Mouse (Mus musculus): ENCODE results near the gene Cd300e.

Cd300e gene

GRCm38 (mm10) chr11:115062077-115062476 is at the start of gene Cd300e:
TSS of gene Cd300e (minus strand) at chr11:115062177.
- no peak for DNase-seq (ENCODE audit: low spot score)

GRCm38 (mm10) chr11:115110271-115110670 is 48.3 kb upstream of the Cd300e start:
- no peak for DNase-seq (ENCODE audit: low spot score)

- DNase-seq (ENCODE audit: low spot score), result no peak
Measured at GRCm38 (mm10) chr11:115108176-115108575, 46.2 kb upstream of the Cd300e start.

GRCm38 (mm10) chr11:115107403-115107916 is 45.5 kb upstream of the Cd300e start:
- DNase-seq (ENCODE audit: low spot score), result no peak

GRCm38 (mm10) chr11:115106638-115107037 is 44.7 kb upstream of the Cd300e start:
- no peak for DNase-seq (ENCODE audit: low spot score)

GRCm38 (mm10) chr11:115104769-115105563 is 43.0 kb upstream of the Cd300e start:
- DNase-seq (ENCODE audit: low spot score), result no peak

- no peak for DNase-seq (ENCODE audit: low spot score)
Measured at GRCm38 (mm10) chr11:115103470-115104413, 41.8 kb upstream of the Cd300e start.

- DNase-seq (ENCODE audit: low spot score), result no peak
Measured at GRCm38 (mm10) chr11:115102116-115102515, 40.1 kb upstream of the Cd300e start.

- no peak for DNase-seq (ENCODE audit: low spot score)
Measured at GRCm38 (mm10) chr11:115101615-115102051, 39.7 kb upstream of the Cd300e start.

- no peak for DNase-seq (ENCODE audit: low spot score)
Measured at GRCm38 (mm10) chr11:115100741-115101140, 38.8 kb upstream of the Cd300e start.

- DNase-seq (ENCODE audit: low spot score), result no peak
Measured at GRCm38 (mm10) chr11:115100032-115100621, 38.1 kb upstream of the Cd300e start.

GRCm38 (mm10) chr11:115099241-115099840 is 37.4 kb upstream of the Cd300e start:
- no peak for DNase-seq (ENCODE audit: low spot score)

- DNase-seq (ENCODE audit: low spot score), result no peak
Measured at GRCm38 (mm10) chr11:115098203-115098932, 36.4 kb upstream of the Cd300e start.

- no peak for DNase-seq (ENCODE audit: low spot score)
Measured at GRCm38 (mm10) chr11:115092140-115092539, 30.2 kb upstream of the Cd300e start.

GRCm38 (mm10) chr11:115091362-115091901 is 29.5 kb upstream of the Cd300e start, which contains the start of gene Rab37:
TSS of gene Rab37 (plus strand) at chr11:115091431.
- no peak for DNase-seq (ENCODE audit: low spot score)

- DNase-seq (ENCODE audit: low spot score), result no peak
Measured at GRCm38 (mm10) chr11:115089853-115090252, 27.9 kb upstream of the Cd300e start.

GRCm38 (mm10) chr11:115086213-115086612 is 24.2 kb upstream of the Cd300e start:
- DNase-seq (ENCODE audit: low spot score), result no peak

GRCm38 (mm10) chr11:115085064-115085463 is 23.1 kb upstream of the Cd300e start:
- no peak for DNase-seq (ENCODE audit: low spot score)

GRCm38 (mm10) chr11:115084595-115084994 is 22.6 kb upstream of the Cd300e start:
- peak; percentile 9 for DNase-seq (ENCODE audit: low spot score)

GRCm38 (mm10) chr11:115083376-115084139 is 21.6 kb upstream of the Cd300e start:
- no peak for DNase-seq (ENCODE audit: low spot score)
